Mouse (Mus musculus): ENCODE data around the gene Nck2. TPM values are rescaled to one million over a fixed set of nuclear protein-coding genes. Genes with fewer than 3 reads are reported as not detected.
"Not testable (repeated sequence)": the region's sequence is repeated elsewhere in the genome, so short reads cannot be mapped to it uniquely, and the experiment has no call there.

Gene Nck2
- polyA plus RNA-seq, 1 experiment, result 2.4 TPM

GRCm38 (mm10) chr1:43542339-43542738 is 98.0 kb downstream of the Nck2 start:
- Histone ChIP-seq H3K4me3 (replicated peaks) (no peak overlapping the region), H3K36me3 (ENCODE audit: control insufficient read depth) (peaks cover 29% of the 10 kb centered on the region), H3K4me1 (ENCODE audit: control insufficient read depth) (peaks cover 60% of the 10 kb centered on the region), H3K9me3 (ENCODE audit: control insufficient read depth, low read length) (no peaks in the 10 kb centered on the region), H3K27me3 (ENCODE audit: control insufficient read depth) (no peaks in the 10 kb centered on the region)
- TF ChIP-seq TAL1 (IDR thresholded peaks at IDR 0.05; ENCODE audit: low read length), result no peak

- H3K4me3 ChIP-seq (replicated peaks), result peak overlapping the region; percentile 3
- peaks cover 48% of the 10 kb centered on the region for H3K4me1 ChIP-seq (ENCODE audit: control insufficient read depth)
- peak; percentile 37 for TF ChIP-seq GATA1 (IDR thresholded peaks at IDR 0.05; ENCODE audit: low read length)
- no peak for TF ChIP-seq TAL1 (IDR thresholded peaks at IDR 0.05; ENCODE audit: low read length)
- H3K9me3 ChIP-seq (ENCODE audit: control insufficient read depth, low read length), result no peaks in the 10 kb centered on the region
- H3K27me3 ChIP-seq (ENCODE audit: control insufficient read depth), result no peaks in the 10 kb centered on the region
- peaks cover 30% of the 10 kb centered on the region for H3K36me3 ChIP-seq (ENCODE audit: control insufficient read depth)
These were observed 103.3 kb downstream of the Nck2 start for GRCm38 (mm10) chr1:43547644-43548043.

GRCm38 (mm10) chr1:43548749-43549148 is 104.4 kb downstream of the Nck2 start:
- H3K9me3 ChIP-seq (ENCODE audit: control insufficient read depth, low read length), result no peaks in the 10 kb centered on the region
- peaks cover 30% of the 10 kb centered on the region for H3K36me3 ChIP-seq (ENCODE audit: control insufficient read depth)
- H3K4me1 ChIP-seq (ENCODE audit: control insufficient read depth), result peaks cover 53% of the 10 kb centered on the region
- H3K4me3 ChIP-seq (replicated peaks), result no peak overlapping the region
- TF ChIP-seq GATA1 (IDR thresholded peaks at IDR 0.05; ENCODE audit: low read length) (no peak), TAL1 (IDR thresholded peaks at IDR 0.05; ENCODE audit: low read length) (no peak)
- no peaks in the 10 kb centered on the region for H3K27me3 ChIP-seq (ENCODE audit: control insufficient read depth)

GRCm38 (mm10) chr1:43550525-43550924 is 106.1 kb downstream of the Nck2 start:
- Histone ChIP-seq H3K4me3 (replicated peaks) (no peak overlapping the region), H3K27me3 (ENCODE audit: control insufficient read depth) (no peaks in the 10 kb centered on the region), H3K9me3 (ENCODE audit: control insufficient read depth, low read length) (no peaks in the 10 kb centered on the region), H3K4me1 (ENCODE audit: control insufficient read depth) (peaks cover 62% of the 10 kb centered on the region), H3K36me3 (ENCODE audit: control insufficient read depth) (peaks cover 37% of the 10 kb centered on the region)
- TF ChIP-seq TAL1 (IDR thresholded peaks at IDR 0.05; ENCODE audit: low read length), result no peak
- TF ChIP-seq GATA1 (IDR thresholded peaks at IDR 0.05; ENCODE audit: low read length), result no peak

- Histone ChIP-seq H3K4me1 (ENCODE audit: control insufficient read depth) (peaks cover 66% of the 10 kb centered on the region), H3K36me3 (ENCODE audit: control insufficient read depth) (peaks cover 50% of the 10 kb centered on the region)
- not testable (repeated sequence) for H3K4me3 ChIP-seq (replicated peaks); H3K27me3 ChIP-seq (ENCODE audit: control insufficient read depth); H3K9me3 ChIP-seq (ENCODE audit: control insufficient read depth, low read length)
These were observed 109.8 kb downstream of the Nck2 start for GRCm38 (mm10) chr1:43553989-43554679.

- Histone ChIP-seq H3K4me1 (ENCODE audit: control insufficient read depth) (peaks cover 75% of the 10 kb centered on the region), H3K4me3 (replicated peaks) (no peak overlapping the region), H3K9me3 (ENCODE audit: control insufficient read depth, low read length) (no peaks in the 10 kb centered on the region), H3K27me3 (ENCODE audit: control insufficient read depth) (no peaks in the 10 kb centered on the region), H3K36me3 (ENCODE audit: control insufficient read depth) (peaks cover 56% of the 10 kb centered on the region)
- no peak for TF ChIP-seq GATA1 (IDR thresholded peaks at IDR 0.05; ENCODE audit: low read length)
- no peak for TF ChIP-seq TAL1 (IDR thresholded peaks at IDR 0.05; ENCODE audit: low read length)
These were observed 111.0 kb downstream of the Nck2 start for GRCm38 (mm10) chr1:43555222-43555974.

- Histone ChIP-seq H3K4me1 (ENCODE audit: control insufficient read depth) (peaks cover 86% of the 10 kb centered on the region), H3K36me3 (ENCODE audit: control insufficient read depth) (peaks cover 59% of the 10 kb centered on the region)
These were observed 114.0 kb downstream of the Nck2 start for GRCm38 (mm10) chr1:43558329-43558728.

GRCm38 (mm10) chr1:43559043-43559692 is 114.8 kb downstream of the Nck2 start:
- Histone ChIP-seq H3K4me1 (ENCODE audit: control insufficient read depth) (peaks cover 78% of the 10 kb centered on the region), H3K36me3 (ENCODE audit: control insufficient read depth) (peaks cover 52% of the 10 kb centered on the region), H3K9me3 (ENCODE audit: control insufficient read depth, low read length) (no peaks in the 10 kb centered on the region), H3K27me3 (ENCODE audit: control insufficient read depth) (no peaks in the 10 kb centered on the region), H3K4me3 (replicated peaks) (peak overlapping the region; percentile 8)
- TF ChIP-seq TAL1 (IDR thresholded peaks at IDR 0.05; ENCODE audit: low read length), result no peak
- no peak for TF ChIP-seq GATA1 (IDR thresholded peaks at IDR 0.05; ENCODE audit: low read length)

More at GRCm38 (mm10) chr1:43558329-43558728, 114.0 kb downstream of the Nck2 start:
- TF ChIP-seq TAL1 (IDR thresholded peaks at IDR 0.05; ENCODE audit: low read length) (no peak), GATA1 (IDR thresholded peaks at IDR 0.05; ENCODE audit: low read length) (peak; percentile 39; the same call in 1 of the 2 replicates)
- no peaks in the 10 kb centered on the region for H3K27me3 ChIP-seq (ENCODE audit: control insufficient read depth)
- H3K9me3 ChIP-seq (ENCODE audit: control insufficient read depth, low read length), result no peaks in the 10 kb centered on the region
- no peak overlapping the region for H3K4me3 ChIP-seq (replicated peaks)

- TF ChIP-seq GATA1 (IDR thresholded peaks at IDR 0.05; ENCODE audit: low read length) (no peak), TAL1 (IDR thresholded peaks at IDR 0.05; ENCODE audit: low read length) (no peak)
- Histone ChIP-seq H3K9me3 (ENCODE audit: control insufficient read depth, low read length) (no peaks in the 10 kb centered on the region), H3K4me3 (replicated peaks) (no peak overlapping the region), H3K36me3 (ENCODE audit: control insufficient read depth) (peaks cover 41% of the 10 kb centered on the region), H3K27me3 (ENCODE audit: control insufficient read depth) (no peaks in the 10 kb centered on the region), H3K4me1 (ENCODE audit: control insufficient read depth) (peaks cover 69% of the 10 kb centered on the region)
These were observed 116.7 kb downstream of the Nck2 start for GRCm38 (mm10) chr1:43561085-43561484.
